Mouse (Mus musculus) intestine, embryonic 15.5 days (tissue): Measurements from ENCODE around the gene Grin3b. TPM values are rescaled to one million over a fixed set of nuclear protein-coding genes. Genes with fewer than 3 reads are reported as not detected.

Experiments used
- ATAC-seq: fragments of 200-750 bp; cut with Nextera tagmentation; 2 replicates; pipeline ENCODE4 v1.8.0; 2017; ENCODE audit warnings: moderate TSS enrichment, moderate library complexity
- H3K27ac ChIP-seq: fragments of 300-500 bp; sonication (generic); 2 replicates; pipeline ENCODE4 v1.5.1; 2015; ENCODE audit warnings: mild to moderate bottlenecking, inconsistent platforms
- H3K27me3 ChIP-seq: fragments of 300-500 bp; sonication (generic); replicated peaks from 2 replicates; pipeline ENCODE4 v1.6.1; 2015; ENCODE audit warnings: inconsistent platforms
- H3K36me3 ChIP-seq: fragments of 300-500 bp; sonication (generic); 2 replicates; pipeline ENCODE4 v1.6.1; 2015; ENCODE audit warnings: inconsistent platforms
- H3K4me1 ChIP-seq: fragments of 300-500 bp; sonication (generic); replicated peaks from 2 replicates; pipeline ENCODE4 v1.6.1; 2015; ENCODE audit warnings: inconsistent platforms
- H3K4me2 ChIP-seq: fragments of 300-500 bp; sonication (generic); replicated peaks from 2 replicates; pipeline ENCODE4 v1.6.1; 2015; ENCODE audit warnings: mild to moderate bottlenecking, inconsistent platforms
- H3K4me3 ChIP-seq: fragments of 300-500 bp; sonication (generic); replicated peaks from 2 replicates; pipeline ENCODE4 v1.5.1; 2015; ENCODE audit warnings: inconsistent platforms
- H3K9ac ChIP-seq: fragments of 300-500 bp; sonication (generic); 2 replicates; pipeline ENCODE4 v1.6.1; 2015; ENCODE audit warnings: inconsistent platforms
- H3K9me3 ChIP-seq: fragments of 300-500 bp; sonication (generic); 2 replicates; pipeline ENCODE4 v1.6.1; 2016; ENCODE audit warnings: inconsistent platforms
- WGBS: fragments of 180-500 bp; shearing (Covaris S2); methylation state at CpG from one replicate; pipeline ENCODE4 v1.1.7; 2015; 5-methylcytosine and 5-hydroxymethylcytosine counted together
- polyA plus RNA-seq: library from polyadenylated mRNA; unstranded; fragments of >200 nt; fragmentation: Nextera tagmentation; extraction: Ambion mirVana; gene quantifications from 2 replicates; pipeline ENCODE4 v1.2.1, GENCODE M21; 2015

The Grin3b gene
- polyA plus RNA-seq, 1 experiment from 2014 or later, result 0.11 TPM

DNA sequence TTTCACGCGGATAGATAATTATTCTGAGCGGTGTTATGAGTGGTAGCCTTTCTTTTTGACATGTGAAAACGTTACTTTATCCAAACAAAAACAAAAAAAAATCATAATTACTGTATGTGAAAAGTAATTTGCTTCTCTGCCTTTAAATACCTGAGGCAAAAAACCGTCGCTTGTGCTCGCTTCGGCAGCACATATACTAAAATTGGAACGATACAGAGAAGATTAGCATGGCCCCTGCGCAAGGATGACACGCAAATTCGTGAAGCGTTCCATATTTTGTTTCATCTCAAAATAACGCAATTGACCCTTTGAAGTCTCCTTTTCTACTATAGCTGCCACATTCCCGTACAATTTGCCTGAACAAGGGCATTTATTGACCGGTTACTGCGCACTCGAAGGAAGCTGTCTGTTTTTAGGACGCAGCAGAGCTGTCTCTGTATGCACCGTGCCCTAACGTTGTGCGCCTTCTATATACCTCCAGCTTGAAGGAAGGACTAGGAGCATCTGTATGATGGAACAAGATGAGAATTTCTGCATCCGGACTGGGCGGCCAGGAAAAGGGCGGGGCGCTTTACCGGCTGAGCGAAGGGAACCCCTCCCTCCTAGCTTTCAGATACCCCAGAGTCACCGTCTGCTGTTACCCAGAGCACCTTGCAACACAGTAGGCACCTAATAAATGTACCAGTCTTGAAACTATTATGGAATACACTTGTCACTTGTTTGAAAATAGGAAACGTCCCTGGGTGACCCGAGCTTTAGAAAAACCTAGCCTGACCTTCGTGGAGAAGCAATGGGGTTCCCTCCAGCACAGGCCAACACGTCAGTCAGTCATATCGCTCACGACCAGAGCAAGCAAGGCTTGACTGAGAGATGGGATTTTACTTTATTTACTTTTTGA is 15.1 kb downstream of the Grin3b start:
- Histone ChIP-seq H3K27me3 (no peaks in the 10 kb centered on the region), H3K4me3 (peak overlapping the region; percentile 82), H3K9ac (peak overlapping the region; percentile 54), H3K27ac (peak overlapping the region; percentile 96), H3K4me1 (peaks cover 55% of the 10 kb centered on the region), H3K4me2 (peak overlapping the region; percentile 89), H3K9me3 (no peaks in the 10 kb centered on the region), H3K36me3 (no peaks in the 10 kb centered on the region; the same call in 1 of the 2 replicates)
- ATAC-seq, result no peak
- 2% methylated on average over 35 of the region's 35 CpGs for WGBS

DNA sequence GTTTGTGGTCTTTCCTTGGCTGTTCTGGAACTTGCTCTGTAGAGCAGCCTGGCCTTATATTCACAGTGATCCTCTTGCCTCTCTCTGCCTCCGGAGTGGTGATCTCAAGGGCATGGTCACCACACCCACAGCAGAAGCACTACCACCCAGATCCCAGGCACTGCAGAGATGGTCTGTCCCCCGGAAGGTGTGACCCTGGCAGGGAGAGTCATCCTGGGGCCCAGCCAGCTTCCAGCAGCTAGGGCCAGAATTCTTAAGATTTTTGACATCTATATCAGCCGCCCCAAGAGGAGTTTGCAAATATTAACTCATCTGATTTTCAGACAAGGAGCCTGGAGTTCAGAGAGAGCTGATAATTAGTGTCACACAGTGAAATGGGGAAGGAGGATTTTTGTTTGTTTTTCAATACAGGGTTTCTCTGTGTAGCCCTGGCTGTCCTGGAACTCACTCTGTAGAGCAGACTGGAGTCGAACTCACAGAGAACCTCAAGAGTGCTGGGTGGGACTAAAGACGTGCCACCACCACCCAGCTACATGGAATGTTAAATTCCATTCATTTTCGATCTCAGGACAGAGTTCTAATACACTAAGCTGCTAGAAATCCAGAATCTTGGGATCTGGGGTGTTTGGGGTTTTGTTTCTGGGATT is 15.8 kb downstream of the Grin3b start:
- 19% methylated on average over 6 of the region's 6 CpGs for WGBS
- no peak for ATAC-seq
- Histone ChIP-seq H3K4me1 (peaks cover 60% of the 10 kb centered on the region), H3K27me3 (no peaks in the 10 kb centered on the region), H3K9ac (peak overlapping the region; percentile 54; the same call in 1 of the 2 replicates), H3K4me3 (peak overlapping the region; percentile 82), H3K9me3 (no peaks in the 10 kb centered on the region), H3K36me3 (peaks cover 7% of the 10 kb centered on the region; the same call in 1 of the 2 replicates), H3K27ac (peak overlapping the region; percentile 96), H3K4me2 (peak overlapping the region; percentile 89)

DNA sequence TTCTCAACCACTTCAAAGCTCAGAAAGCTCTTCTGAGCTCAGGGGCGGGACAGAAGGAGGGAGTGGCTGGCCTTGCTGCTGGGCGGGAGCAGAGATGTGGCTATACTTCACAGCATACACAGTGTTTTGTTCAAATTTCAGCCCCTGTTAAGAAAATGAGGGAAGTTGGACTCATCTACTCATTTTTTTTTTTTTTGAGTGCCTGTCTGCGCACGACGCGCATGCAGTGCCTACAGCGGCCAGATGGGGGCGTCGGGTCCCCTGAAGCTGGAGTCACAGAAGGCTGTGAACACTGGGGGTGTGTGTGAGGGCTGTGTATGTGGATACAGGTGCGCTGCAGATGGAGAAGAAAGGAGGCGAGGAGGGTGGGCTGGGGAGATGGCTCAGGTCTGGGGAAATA is 16.4 kb downstream of the Grin3b start:
- Histone ChIP-seq H3K9me3 (no peaks in the 10 kb centered on the region), H3K4me2 (peak overlapping the region; percentile 89), H3K4me1 (peaks cover 55% of the 10 kb centered on the region), H3K36me3 (peaks cover 11% of the 10 kb centered on the region; the same call in 1 of the 2 replicates), H3K27ac (peak overlapping the region; percentile 96), H3K27me3 (no peaks in the 10 kb centered on the region), H3K9ac (peak overlapping the region; percentile 15; the same call in 1 of the 2 replicates), H3K4me3 (0 out of 2 replicates have a peak overlapping the region, but pooled peaks have one; percentile 4)
- no peak for ATAC-seq
- WGBS, result 1% methylated on average over 11 of the region's 11 CpGs

GRCm38 (mm10) chr10:79987771-79988505 is 17.4 kb downstream of the Grin3b start:
- peaks cover 47% of the 10 kb centered on the region for H3K4me1 ChIP-seq
- no peaks in the 10 kb centered on the region for H3K27me3 ChIP-seq
- H3K9me3 ChIP-seq, result no peaks in the 10 kb centered on the region
- H3K9ac ChIP-seq, result peak overlapping the region; percentile 84
- H3K27ac ChIP-seq, result peak overlapping the region; percentile 96
- peak overlapping the region; percentile 69 for H3K4me3 ChIP-seq
- H3K4me2 ChIP-seq, result peak overlapping the region; percentile 89
- peaks cover 20% of the 10 kb centered on the region for H3K36me3 ChIP-seq
- WGBS, result 12% methylated on average over 27 of the region's 27 CpGs
- no peak for ATAC-seq

- H3K36me3 ChIP-seq, result peaks cover 27% of the 10 kb centered on the region
- WGBS, result under 1% methylated on average over 59 of the region's 59 CpGs
- H3K9ac ChIP-seq, result peak within 1 kb of the TSS; percentile 84
- H3K4me3 ChIP-seq, result peak within 1 kb of the TSS; percentile 69
- peak within 1 kb of the TSS; percentile 89 for H3K4me2 ChIP-seq
- H3K27me3 ChIP-seq, result no peaks in the 10 kb centered on the region
- peak; percentile 10; the same call in 1 of the 2 replicates for ATAC-seq
- H3K27ac ChIP-seq, result peak within 1 kb of the TSS; percentile 96
- no peaks in the 10 kb centered on the region for H3K9me3 ChIP-seq
- H3K4me1 ChIP-seq, result peaks cover 41% of the 10 kb centered on the region
These were observed 18.2 kb downstream of the Grin3b start, which contains the start of gene Cnn2 for GRCm38 (mm10) chr10:79988506-79989271. Gene Cnn2, plus strand, starts transcription at chr10:79988584.

- H3K27ac ChIP-seq, result peak overlapping the region; percentile 96
- H3K36me3 ChIP-seq, result peaks cover 31% of the 10 kb centered on the region
- H3K4me2 ChIP-seq, result peak overlapping the region; percentile 89
- peak overlapping the region; percentile 69 for H3K4me3 ChIP-seq
- H3K9ac ChIP-seq, result peak overlapping the region; percentile 84
- no peak for ATAC-seq
- 30% methylated on average over 8 of the region's 8 CpGs for WGBS
- no peaks in the 10 kb centered on the region for H3K27me3 ChIP-seq
- H3K4me1 ChIP-seq, result peaks cover 44% of the 10 kb centered on the region
- no peaks in the 10 kb centered on the region for H3K9me3 ChIP-seq
These were observed 18.8 kb downstream of the Grin3b start for GRCm38 (mm10) chr10:79989272-79989786.

GRCm38 (mm10) chr10:79989870-79990269 is 19.4 kb downstream of the Grin3b start:
- ATAC-seq, result no peak
- Histone ChIP-seq H3K9ac (peak overlapping the region; percentile 84), H3K27ac (0 out of 2 replicates have a peak overlapping the region, but pooled peaks have one; percentile 9), H3K27me3 (no peaks in the 10 kb centered on the region), H3K36me3 (peaks cover 36% of the 10 kb centered on the region), H3K4me3 (peak overlapping the region; percentile 69), H3K9me3 (no peaks in the 10 kb centered on the region), H3K4me2 (peak overlapping the region; percentile 89), H3K4me1 (peaks cover 49% of the 10 kb centered on the region)
- 27% methylated on average over 15 of the region's 15 CpGs for WGBS

- Histone ChIP-seq H3K36me3 (peaks cover 39% of the 10 kb centered on the region), H3K9ac (no peak overlapping the region), H3K9me3 (no peaks in the 10 kb centered on the region), H3K4me1 (peaks cover 46% of the 10 kb centered on the region), H3K4me2 (peak overlapping the region; percentile 37), H3K27ac (no peak overlapping the region), H3K27me3 (no peaks in the 10 kb centered on the region), H3K4me3 (0 out of 2 replicates have a peak overlapping the region, but pooled peaks have one; percentile 10)
- ATAC-seq, result no peak
- 72% methylated on average over 12 of the region's 12 CpGs for WGBS
These were observed 20.6 kb downstream of the Grin3b start for GRCm38 (mm10) chr10:79991099-79991498.

DNA sequence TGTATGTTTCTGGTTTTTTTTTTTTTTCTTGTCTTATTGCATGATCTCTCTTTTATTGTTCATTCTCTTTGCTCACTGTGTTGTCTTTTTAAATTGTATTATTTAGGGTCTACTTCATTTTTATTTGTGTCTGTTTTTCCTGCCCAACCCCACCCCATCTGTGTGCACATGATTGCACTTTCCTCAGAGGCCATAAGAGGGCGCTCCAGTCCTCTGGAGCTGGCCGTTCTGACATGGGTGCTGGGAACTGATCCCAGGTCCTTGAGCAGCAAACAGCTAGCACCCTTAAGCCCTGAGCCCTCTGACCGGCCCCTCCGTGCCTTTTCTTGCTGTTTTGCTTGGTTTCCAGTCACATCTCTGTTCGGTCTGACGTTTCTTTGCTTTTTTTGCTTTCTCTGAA is 21.0 kb downstream of the Grin3b start:
- Histone ChIP-seq H3K9ac (no peak overlapping the region), H3K27me3 (no peaks in the 10 kb centered on the region), H3K36me3 (peaks cover 39% of the 10 kb centered on the region), H3K27ac (no peak overlapping the region), H3K4me1 (peaks cover 41% of the 10 kb centered on the region), H3K4me3 (no peak overlapping the region), H3K9me3 (no peaks in the 10 kb centered on the region), H3K4me2 (no peak overlapping the region)
- ATAC-seq, result no peak
- WGBS, result 93% methylated on average over 6 of the region's 6 CpGs

GRCm38 (mm10) chr10:79994397-79995115 is 24.0 kb downstream of the Grin3b start:
- WGBS, result 82% methylated on average over 16 of the region's 16 CpGs
- Histone ChIP-seq H3K9me3 (no peaks in the 10 kb centered on the region), H3K4me2 (no peak overlapping the region), H3K4me1 (peaks cover 31% of the 10 kb centered on the region), H3K27me3 (0 out of 2 replicates have a peak, but pooled peaks cover 2% of the 10 kb centered on the region), H3K9ac (no peak overlapping the region), H3K36me3 (peaks cover 39% of the 10 kb centered on the region), H3K27ac (0 out of 2 replicates have a peak overlapping the region, but pooled peaks have one; percentile 48), H3K4me3 (no peak overlapping the region)
- no peak for ATAC-seq
